8 mouse cellular contexts compared by ENCODE assay signal in the genomic region with DNA sequence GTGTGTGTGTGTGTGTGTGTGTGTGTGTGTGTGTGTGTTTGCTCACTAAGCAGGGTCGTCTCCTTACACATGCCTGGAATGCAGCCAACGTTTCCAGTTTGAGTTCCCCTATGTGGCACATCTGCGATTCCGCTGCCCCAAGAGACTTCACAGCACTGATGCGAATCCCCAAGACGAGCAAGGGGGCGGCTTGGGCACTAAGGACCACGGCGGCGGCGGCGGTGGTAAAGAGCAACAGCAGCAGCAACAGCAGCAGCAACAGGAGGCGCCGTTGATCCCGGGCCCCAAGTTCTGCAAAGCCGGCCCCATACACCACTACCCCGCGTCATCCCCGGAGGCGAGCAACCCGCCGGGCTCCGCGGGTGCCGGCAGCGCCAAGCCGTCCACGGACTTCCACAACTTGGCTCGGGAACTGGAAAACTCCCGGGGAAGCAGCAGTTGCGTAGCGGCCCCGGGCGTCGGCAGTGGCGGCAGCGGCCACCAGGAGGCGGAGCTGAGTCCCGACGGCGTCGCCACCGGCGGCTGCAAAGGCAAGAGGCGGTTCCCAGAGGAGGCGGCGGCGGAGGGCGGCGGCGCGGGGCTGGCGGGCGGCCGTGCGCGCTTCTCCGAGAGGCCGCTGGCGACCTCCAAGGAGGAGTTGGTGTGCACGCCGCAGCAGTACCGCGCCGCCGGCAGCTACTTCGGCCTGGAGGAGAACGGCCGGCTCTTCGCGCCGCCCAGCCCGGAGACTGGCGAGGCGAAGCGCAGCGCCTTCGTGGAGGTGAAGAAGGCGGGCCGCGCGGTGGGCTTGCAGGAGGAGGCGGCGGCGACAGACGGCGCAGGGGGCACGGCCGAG. TPM values are rescaled to one million over a fixed set of nuclear protein-coding genes. Genes with fewer than 3 reads are reported as not detected.
DNase-seq lines count a peak whose midpoint lies in the region; ATAC-seq and TF ChIP-seq lines count a peak whose summit lies in the region.

No protein-coding gene starts in this region.

- peak overlapping the region; percentile 77 for H3K4me3 ChIP-seq in ES-Bruce4 (ENCODE audit: low read depth, low read length)
- H3K4me3 ChIP-seq in forebrain, embryonic 16.5 days (replicated peaks; ENCODE audit: low read length): peak overlapping the region; percentile 57

- peak; percentile 60 for TF ChIP-seq CTCF in ES-Bruce4 (IDR thresholded peaks at IDR 0.05; ENCODE audit: low read depth, low read length)

- H3K36me3 ChIP-seq in ES-Bruce4 (ENCODE audit: control insufficient read depth, insufficient read depth, low read length, poor library complexity, severe bottlenecking): no peaks in the 10 kb centered on the region
- no peaks in the 10 kb centered on the region for H3K36me3 ChIP-seq in forebrain, embryonic 16.5 days (ENCODE audit: control insufficient read depth, insufficient read depth)

- H3K27ac ChIP-seq in ES-Bruce4 (ENCODE audit: insufficient read depth, low read length): no peak overlapping the region
- H3K27ac ChIP-seq in forebrain, embryonic 16.5 days (ENCODE audit: low read length): peak overlapping the region; percentile 42

- no peak for TF ChIP-seq EP300 in ES-Bruce4 (IDR thresholded peaks at IDR 0.05; ENCODE audit: insufficient read depth, low read depth, low read length)

- H3K9ac ChIP-seq in ES-Bruce4 (ENCODE audit: low read depth, poor library complexity, severe bottlenecking): peak overlapping the region; percentile 89
- H3K9ac ChIP-seq in forebrain, embryonic 16.5 days (replicated peaks; ENCODE audit: low read depth, low read length): peak overlapping the region; percentile 64

- peaks cover 39% of the 10 kb centered on the region for H3K27me3 ChIP-seq in ES-Bruce4 (ENCODE audit: control insufficient read depth, insufficient read depth, low read length, poor library complexity, severe bottlenecking)
- peaks cover 39% of the 10 kb centered on the region for H3K27me3 ChIP-seq in forebrain, embryonic 16.5 days (replicated peaks; ENCODE audit: control insufficient read depth, insufficient read depth, low read length)

- no peak for TF ChIP-seq POLR2A in ES-Bruce4 (IDR thresholded peaks at IDR 0.05; ENCODE audit: insufficient read depth, low read length)

- H3K9me3 ChIP-seq in ES-Bruce4 (replicated peaks; ENCODE audit: control insufficient read depth, insufficient read depth, low read length, poor library complexity, severe bottlenecking): no peaks in the 10 kb centered on the region
- no peaks in the 10 kb centered on the region for H3K9me3 ChIP-seq in forebrain, embryonic 16.5 days (ENCODE audit: control insufficient read depth, low read length)

- H3K4me1 ChIP-seq in ES-Bruce4 (ENCODE audit: control insufficient read depth, insufficient read depth, low read length): no peaks in the 10 kb centered on the region
- H3K4me1 ChIP-seq in forebrain, embryonic 16.5 days (replicated peaks; ENCODE audit: control insufficient read depth, insufficient read depth, low read length): peaks cover 39% of the 10 kb centered on the region

- peak; percentile 81 for DNase-seq in cerebellum, adult 11-12 months
- DNase-seq in layer of hippocampus, postnatal 25 days (ENCODE audit: extremely low spot score in 1 of 2, low spot score in 1 of 2): peak; percentile 84
- DNase-seq in lung, postnatal 14 days: peak; percentile 91
- DNase-seq in retina, embryonic 14.5 days (ENCODE audit: low spot score): peak; percentile 90
- DNase-seq in thymus, postnatal 25 days: peak; percentile 77

- ATAC-seq in forebrain, embryonic 16.5 days: peak; percentile 68
- peak; percentile 46 to 57; a peak in 3 of 4 replicates for ATAC-seq in hematopoietic stem cell, adult 5-6 weeks (replicated peaks in 1 of 2; ENCODE audit: insufficient read depth in 1 of 2, low FRiP score in 2 of 2, low TSS enrichment in 1 of 2, low read depth in 1 of 2, poor library complexity in 2 of 2, severe bottlenecking in 2 of 2)

- H3K4me2 ChIP-seq in forebrain, embryonic 16.5 days (ENCODE audit: low read length): peak overlapping the region; percentile 80

- WGBS in forebrain, embryonic 16.5 days: under 1% methylated on average over 89 of the region's 89 CpGs

RNA-seq across cellular contexts. Expression of gene Prdm8, which starts 18.2 kb away (rescaled TPM):
- polyA plus RNA-seq in ES-Bruce4 (2011; ENCODE audit: insufficient read depth, insufficient read length, low read depth, missing spikeins): 0.61 and 0.76 TPM in 2 replicates
- polyA plus RNA-seq in forebrain, embryonic 16.5 days (2015; fragmentation: Nextera tagmentation; extraction: Ambion mirVana): 6.4 and 7.1 TPM in 2 replicates
- 0.35 TPM in 1 of 2 replicates, not detected in the other for total RNA-seq in hematopoietic stem cell, adult 5-6 weeks (2017)
- 10 to 100 TPM; 79.4 to 82.4 TPM for total RNA-seq in layer of hippocampus, postnatal 25 days (2021)

Comparison
In these comparisons a context has a peak if more than half of its experiments do, and no peak if none do; other contexts are left out.
1. RNA of gene Prdm8, which starts 18.2 kb away (total RNA-seq): 79.4 to 82.4 TPM in layer of hippocampus, postnatal 25 days; 0.35 TPM in hematopoietic stem cell, adult 5-6 weeks; every median in the first group is over 10 times any median in the second.
2. Peak in every context shown above with its lines, with median percentiles within 50 percentile points of each other: DNase-seq.